Mouse (Mus musculus) gastrocnemius, postnatal 10 days (tissue): ENCODE results near the gene Syt6. TPM values are rescaled to one million over a fixed set of nuclear protein-coding genes. Genes with fewer than 3 reads are reported as not detected.
A peak's percentile ranks its signal among the peaks of the same experiment; 100 is the strongest.

ENCODE experiments used
- DNase-seq: peaks from one replicate; pipeline ENCODE4 v3.0.0; 2021; ENCODE audit warnings: mixed read lengths
- long read RNA-seq, 2 experiments: library from polyadenylated mRNA; stranded (forward); transcript quantifications; one replicate each; pipeline ENCODE4 v2.0.0; 2021
- total RNA-seq, 2 experiments: library from RNA; stranded (reverse); gene quantifications; 2 replicates each; pipeline ENCODE4 v1.2.3; 2021

Syt6 gene
- under 1 TPM in 1 of 2 experiments, not detected in 1; 0.36 TPM for total RNA-seq
- long read RNA-seq, experiment 1 = 0 reads
- long read RNA-seq, experiment 2 = 0 reads

DNA sequence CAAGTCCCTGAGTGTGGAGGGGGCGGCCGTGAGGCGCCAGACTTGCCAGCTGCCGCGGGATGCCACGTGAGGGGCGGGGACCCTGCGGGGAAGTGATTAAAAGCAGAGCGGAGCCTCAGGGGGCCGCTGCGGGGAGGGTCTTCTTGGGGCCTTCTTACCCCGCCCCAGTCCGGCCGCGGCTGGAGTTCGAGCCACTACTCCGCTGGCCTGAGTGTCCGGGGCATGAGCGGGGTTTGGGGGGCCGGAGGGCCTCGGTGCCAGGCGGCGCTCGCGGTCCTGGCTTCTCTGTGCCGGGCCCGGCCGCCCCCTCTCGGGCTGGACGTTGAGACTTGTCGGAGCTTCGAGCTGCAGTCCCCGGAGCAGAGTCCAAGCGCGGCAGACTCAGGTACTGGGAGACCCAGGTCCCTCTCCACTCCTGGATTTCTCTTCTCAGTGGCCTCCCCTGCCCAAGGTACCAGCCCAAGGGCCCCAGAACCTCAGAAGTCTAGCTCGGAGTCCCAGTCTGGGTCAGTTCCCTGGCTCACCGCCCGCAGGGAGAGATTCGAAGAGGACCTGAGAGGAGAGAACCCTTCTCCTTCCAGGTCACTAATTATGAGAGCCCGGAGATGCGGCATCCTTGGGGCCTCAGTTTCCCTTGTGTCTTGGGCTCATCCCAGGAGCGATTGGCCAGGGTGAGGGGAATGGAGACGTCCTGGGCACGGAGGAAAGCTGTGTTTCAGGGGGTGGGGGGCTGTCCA, at the start of gene Syt6:
Gene Syt6, plus strand, starts transcription at position 76 of the 737 bp plus-strand sequence.
- peak; percentile 16 for DNase-seq

- DNase-seq = no peak
Observed at GRCm38 (mm10) chr3:103526201-103526704, 48.8 kb upstream of the Syt6 start.

- DNase-seq = no peak
Observed at GRCm38 (mm10) chr3:103526864-103527263, 48.2 kb upstream of the Syt6 start.

GRCm38 (mm10) chr3:103534036-103534435, 41.0 kb upstream of the Syt6 start:
- no peak for DNase-seq

GRCm38 (mm10) chr3:103535207-103535606, 39.8 kb upstream of the Syt6 start:
- DNase-seq = no peak

GRCm38 (mm10) chr3:103539148-103539547, 35.9 kb upstream of the Syt6 start:
- no peak for DNase-seq

- DNase-seq = no peak
Observed at GRCm38 (mm10) chr3:103546166-103546565, 28.9 kb upstream of the Syt6 start.

DNA sequence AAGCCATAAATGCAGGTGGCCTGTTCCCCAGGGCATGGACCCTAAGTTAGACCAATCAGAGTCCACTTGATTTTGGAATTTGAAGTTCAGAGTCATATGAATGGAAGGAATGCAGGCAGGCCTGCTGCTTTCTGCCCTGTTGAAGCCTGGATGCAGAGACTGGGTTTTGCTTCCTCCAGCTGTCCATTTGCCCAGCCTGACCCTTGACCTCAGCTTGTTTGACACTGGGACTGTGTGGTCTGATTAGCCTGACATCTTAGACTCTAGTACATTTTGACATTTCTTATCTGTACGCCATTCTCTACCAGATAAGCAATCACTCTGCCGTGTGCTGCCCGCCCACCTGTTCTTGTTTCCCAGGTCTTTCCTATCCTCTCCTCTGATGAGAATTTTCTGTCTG, 28.4 kb upstream of the Syt6 start:
- no peak for DNase-seq

GRCm38 (mm10) chr3:103550236-103550635, 24.8 kb upstream of the Syt6 start:
- no peak for DNase-seq

GRCm38 (mm10) chr3:103567226-103567625, 7.8 kb upstream of the Syt6 start:
- DNase-seq = no peak

DNA sequence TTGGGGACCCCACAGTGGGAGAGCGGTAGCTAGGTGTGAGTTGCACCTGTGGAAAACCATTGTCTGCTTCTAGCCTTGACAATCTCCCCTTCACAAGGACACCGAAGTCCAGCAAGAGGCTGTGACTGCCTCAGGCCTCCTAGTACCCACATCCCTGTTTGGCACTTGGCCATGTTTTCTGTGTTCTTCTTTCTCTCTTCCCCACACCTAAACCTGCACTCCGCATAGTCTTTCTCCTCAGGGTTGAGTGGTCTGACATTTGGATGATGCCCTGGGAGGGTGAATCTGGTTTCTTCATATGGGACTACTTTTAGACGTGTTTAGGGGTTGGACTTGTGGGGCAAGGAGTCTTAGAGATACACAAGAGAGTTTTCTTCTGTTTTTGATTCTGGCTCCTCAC, 2.5 kb upstream of the Syt6 start:
- no peak for DNase-seq

- no peak for DNase-seq
Observed at GRCm38 (mm10) chr3:103573106-103573790, 1.8 kb upstream of the Syt6 start.

GRCm38 (mm10) chr3:103573791-103574166, 1.3 kb upstream of the Syt6 start:
- DNase-seq = peak; percentile 70

GRCm38 (mm10) chr3:103574566-103575155, 370 bp upstream of the Syt6 start:
- no peak for DNase-seq

DNA sequence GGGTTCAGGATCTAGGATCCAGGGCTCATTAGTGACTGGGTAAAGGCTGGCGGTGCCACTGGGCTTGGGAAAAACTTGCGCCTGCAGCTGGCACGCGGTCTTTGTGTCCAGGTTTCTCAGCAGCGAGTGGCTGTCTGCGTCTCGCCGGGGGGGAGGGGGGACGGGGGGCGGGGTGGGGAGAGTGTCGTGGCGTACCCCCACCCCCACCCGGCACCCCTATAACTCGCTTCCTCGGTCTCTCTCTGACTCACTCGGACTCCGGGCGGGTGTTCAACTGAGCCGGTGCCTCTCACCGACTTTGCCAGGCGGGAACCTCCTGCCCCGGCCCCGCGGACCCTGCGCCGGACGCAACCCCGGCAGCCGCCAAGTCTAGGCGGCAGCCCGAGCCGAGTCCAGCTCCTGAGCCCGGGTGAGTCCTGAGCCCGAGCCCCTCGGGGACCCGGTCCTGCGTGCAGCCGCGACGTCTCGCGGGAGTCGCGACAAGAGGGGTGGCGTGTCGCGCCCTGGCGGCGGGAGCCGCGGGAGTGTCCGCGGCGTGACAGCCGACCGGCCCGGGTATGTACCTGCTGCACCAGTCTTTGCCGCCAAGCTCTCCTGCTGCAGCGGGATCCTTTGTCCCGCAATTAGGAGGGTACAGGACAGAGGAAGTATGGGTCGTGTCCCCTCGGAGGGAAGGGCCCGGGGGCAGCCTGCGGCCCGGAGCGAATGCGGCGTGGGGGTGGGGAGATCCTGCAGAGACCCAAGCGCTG, 1.0 kb downstream of the Syt6 start:
- no peak for DNase-seq

DNA sequence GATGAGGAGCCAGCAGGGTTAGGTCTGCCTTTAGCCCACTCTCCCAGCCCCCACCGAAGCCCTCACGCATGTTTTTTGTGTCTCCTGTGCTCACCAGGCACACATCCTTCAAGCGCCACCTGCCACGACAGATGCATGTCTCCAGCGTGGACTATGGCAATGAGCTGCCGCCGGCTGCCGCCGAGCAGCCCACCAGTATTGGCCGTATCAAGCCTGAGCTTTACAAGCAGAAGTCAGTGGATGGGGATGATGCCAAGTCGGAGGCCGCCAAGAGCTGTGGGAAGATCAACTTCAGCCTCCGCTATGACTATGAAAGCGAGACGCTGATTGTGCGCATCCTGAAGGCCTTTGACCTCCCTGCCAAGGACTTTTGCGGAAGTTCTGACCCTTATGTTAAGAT, 12.1 kb downstream of the Syt6 start:
- DNase-seq = no peak

- no peak for DNase-seq
Observed at GRCm38 (mm10) chr3:103587672-103588071, 12.6 kb downstream of the Syt6 start.

DNA sequence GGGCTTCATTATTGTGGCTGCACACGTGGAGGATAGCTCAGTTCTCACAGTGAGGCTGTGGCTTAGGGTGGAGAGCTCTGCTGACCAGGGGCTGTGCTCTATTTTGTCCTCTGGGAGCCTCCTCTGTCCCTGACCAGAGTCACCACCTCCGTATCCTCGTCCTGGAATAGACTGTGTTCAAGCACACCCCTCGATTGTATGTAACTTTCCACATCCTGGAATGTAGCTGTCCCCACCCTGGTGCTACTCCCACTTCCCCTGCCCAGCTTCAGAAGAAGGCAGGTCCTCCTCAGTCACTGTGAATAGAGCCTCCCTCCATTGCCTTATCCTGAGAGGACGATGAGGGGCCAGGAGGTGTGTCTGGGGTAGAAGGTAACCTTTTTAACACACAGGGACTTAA, 14.6 kb downstream of the Syt6 start:
- no peak for DNase-seq

GRCm38 (mm10) chr3:103592636-103593035, 17.6 kb downstream of the Syt6 start:
- no peak for DNase-seq

DNA sequence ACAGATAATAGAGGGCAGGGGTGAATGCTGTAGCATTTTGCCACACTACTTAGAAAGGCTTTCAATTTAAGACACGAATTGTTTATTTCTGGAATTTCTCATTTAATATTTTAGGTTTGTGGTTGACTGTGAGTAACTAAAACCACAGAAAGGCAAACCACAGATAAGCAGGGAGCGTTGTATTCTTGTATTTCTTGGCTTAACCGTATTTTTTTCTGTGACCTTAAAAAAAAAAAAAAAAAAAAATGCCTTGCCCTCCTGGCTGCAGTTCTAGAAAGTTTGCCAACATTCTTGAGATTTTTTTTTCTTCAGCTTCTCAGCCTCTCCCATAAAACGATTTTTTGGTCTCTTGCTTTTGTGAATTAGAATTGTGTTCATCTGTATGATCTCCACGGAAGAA, 18.6 kb downstream of the Syt6 start:
- no peak for DNase-seq

- no peak for DNase-seq
Observed at GRCm38 (mm10) chr3:103595271-103595810, 20.3 kb downstream of the Syt6 start.

DNA sequence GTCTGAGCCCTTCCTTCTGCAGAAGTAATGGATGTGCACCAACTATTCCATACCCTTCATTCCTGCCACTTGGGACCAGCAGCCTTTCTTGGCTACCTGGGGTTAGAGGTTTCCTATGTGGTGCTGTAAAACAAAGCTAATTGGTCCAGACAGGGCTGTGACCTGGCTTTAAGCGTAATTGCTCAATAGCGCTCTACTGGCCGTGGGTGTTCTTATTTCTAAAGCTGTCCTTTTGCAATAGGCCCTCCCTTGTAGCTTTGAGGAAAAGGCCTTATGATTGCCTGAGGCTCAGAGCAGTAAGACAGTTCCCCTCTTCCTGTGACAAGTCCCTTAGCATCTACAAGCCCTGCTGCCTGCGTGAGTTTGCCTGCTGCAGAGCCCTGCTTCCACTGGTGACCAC, 22.6 kb downstream of the Syt6 start:
- DNase-seq = no peak
